Mouse (Mus musculus) right cerebral cortex, postnatal 14 days (tissue): ENCODE data around the gene Megf11.
A peak's percentile ranks its signal among the peaks of the same experiment; 100 is the strongest.

ENCODE experiments used
- DNase-seq: peaks from one replicate; pipeline ENCODE4 v3.0.0; 2022

The Megf11 gene

GRCm38 (mm10) chr9:64568467-64569260, 183.2 kb downstream of the Megf11 start:
- no peak for DNase-seq

- no peak for DNase-seq
These were observed 185.0 kb downstream of the Megf11 start for GRCm38 (mm10) chr9:64570448-64570847.

GRCm38 (mm10) chr9:64571091-64571490, 185.7 kb downstream of the Megf11 start:
- no peak for DNase-seq

GRCm38 (mm10) chr9:64572629-64573190, 187.3 kb downstream of the Megf11 start:
- no peak for DNase-seq

GRCm38 (mm10) chr9:64575658-64576057, 190.2 kb downstream of the Megf11 start:
- no peak for DNase-seq

- DNase-seq, result no peak
These were observed 190.9 kb downstream of the Megf11 start for GRCm38 (mm10) chr9:64576143-64576878.

- no peak for DNase-seq
These were observed 191.7 kb downstream of the Megf11 start for GRCm38 (mm10) chr9:64577156-64577555.

- no peak for DNase-seq
These were observed 192.6 kb downstream of the Megf11 start for GRCm38 (mm10) chr9:64578014-64578413.

GRCm38 (mm10) chr9:64579306-64579705, 193.9 kb downstream of the Megf11 start:
- DNase-seq, result no peak

- DNase-seq, result no peak
These were observed 200.9 kb downstream of the Megf11 start for GRCm38 (mm10) chr9:64586292-64586691.

- DNase-seq, result no peak
These were observed 202.6 kb downstream of the Megf11 start for GRCm38 (mm10) chr9:64587991-64588390.

GRCm38 (mm10) chr9:64590634-64591041, 205.2 kb downstream of the Megf11 start:
- DNase-seq, result peak; percentile 14

GRCm38 (mm10) chr9:64591436-64591835, 206.0 kb downstream of the Megf11 start:
- DNase-seq, result no peak

GRCm38 (mm10) chr9:64594442-64594841, 209.0 kb downstream of the Megf11 start:
- DNase-seq, result no peak

GRCm38 (mm10) chr9:64598427-64598826, 213.0 kb downstream of the Megf11 start:
- no peak for DNase-seq

- DNase-seq, result no peak
These were observed 215.3 kb downstream of the Megf11 start for GRCm38 (mm10) chr9:64600731-64601130.

GRCm38 (mm10) chr9:64602895-64603294, 217.5 kb downstream of the Megf11 start:
- no peak for DNase-seq

GRCm38 (mm10) chr9:64604217-64604711, 218.8 kb downstream of the Megf11 start:
- peak; percentile 28 for DNase-seq

- no peak for DNase-seq
These were observed 219.8 kb downstream of the Megf11 start for GRCm38 (mm10) chr9:64605077-64605714.

GRCm38 (mm10) chr9:64605735-64606349, 220.4 kb downstream of the Megf11 start:
- peak; percentile 39 for DNase-seq

- DNase-seq, result no peak
These were observed 221.6 kb downstream of the Megf11 start for GRCm38 (mm10) chr9:64607049-64607448.

GRCm38 (mm10) chr9:64609546-64609945, 224.1 kb downstream of the Megf11 start:
- peak; percentile 59 for DNase-seq
